Mouse (Mus musculus) G1E (cell line): ENCODE results near the gene Eif4ebp2.
A peak's percentile ranks its signal among the peaks of the same experiment; 100 is the strongest.

ENCODE experiments used
- CTCF ChIP-seq: IDR thresholded peaks from 2 replicates; pipeline ENCODE4 v1.5.1; 2012; ENCODE audit warnings: low read depth, low read length, inconsistent platforms, mixed read lengths
- GATA1 ChIP-seq: IDR thresholded peaks from 2 replicates; pipeline ENCODE4 v1.6.1; 2012; ENCODE audit warnings: borderline replicate concordance, low read length, inconsistent platforms, mixed read lengths
- GATA2 ChIP-seq: IDR thresholded peaks from 2 replicates; pipeline ENCODE4 v1.6.1; 2012; ENCODE audit warnings: low read depth, low read length, inconsistent platforms, borderline replicate concordance
- TAL1 ChIP-seq: conservative IDR thresholded peaks from 2 replicates; pipeline ENCODE4 v1.6.1; 2012; ENCODE audit warnings: low read depth, low read length, inconsistent platforms, mixed read lengths

GRCm38 (mm10) chr10:61492040-61492439 is 39.6 kb upstream of the Eif4ebp2 start:
- peak; percentile 55 for TF ChIP-seq CTCF
- no peak for TF ChIP-seq GATA1
- no peak for TF ChIP-seq TAL1
- TF ChIP-seq GATA2: no peak
